Mouse (Mus musculus) left cerebral cortex, postnatal 25 days (tissue): ENCODE measurements at regions not wholly inside any gene's neighbourhood (a gene's known extent, or its start where the extent isn't known, plus 50 kb on each side); places are given as distances from the start of the nearest gene placed in this dataset.
A peak's percentile ranks its signal among the peaks of the same experiment; 100 is the strongest.

Experiments used
- DNase-seq, 2 experiments: peaks; one replicate each; pipeline ENCODE4 v3.0.0; 2022; ENCODE audit warnings: low spot score in 2 of 2, mixed read lengths in 1 of 2
- intact Hi-C: fragments of 180-260 bp; cut with DNase I; formaldehyde crosslinking; loops from one replicate; pipeline ENCODE4 v1.15.1; 2025

GRCm38 (mm10) chr5:39855685-39856615 is 100.7 kb upstream of the Hs3st1 start:
- DNase-seq, result no peak
- intact Hi-C loops, result no loop called here

GRCm38 (mm10) chr5:39847187-39847586 is 91.9 kb upstream of the Hs3st1 start:
- peak in 1 of 2 experiments; percentile 52 for DNase-seq
- intact Hi-C loops, result no loop called here

- DNase-seq, result no peak
- intact Hi-C loops, result no loop called here
Measured at GRCm38 (mm10) chr5:39841186-39841585, 85.9 kb upstream of the Hs3st1 start.

- intact Hi-C loops, result no loop called here
- DNase-seq, result no peak
Measured at GRCm38 (mm10) chr5:39840576-39840975, 85.3 kb upstream of the Hs3st1 start.

- DNase-seq, result no peak
- intact Hi-C loops, result no loop called here
Measured at GRCm38 (mm10) chr5:39832565-39832964, 77.3 kb upstream of the Hs3st1 start.

- DNase-seq, result no peak
- intact Hi-C loops, result no loop called here
Measured at GRCm38 (mm10) chr5:39824680-39825079, 69.4 kb upstream of the Hs3st1 start.

- intact Hi-C loops, result no loop called here
- no peak for DNase-seq
Measured at GRCm38 (mm10) chr5:39806643-39807042, 51.4 kb upstream of the Hs3st1 start.
